Mouse (Mus musculus): ENCODE data around the gene Blvra. TPM values are rescaled to one million over a fixed set of nuclear protein-coding genes. Genes with fewer than 3 reads are reported as not detected.

Blvra gene
- total and polyA plus RNA-seq, 3 experiments: 18.7 to 23.7 TPM; not detected in 1

GRCm38 (mm10) chr2:127142577-127143157 lies 72.2 kb downstream of the Blvra start (continued):
- TF ChIP-seq UBTF (IDR thresholded peaks at IDR 0.05; ENCODE audit: borderline replicate concordance, insufficient read depth, low read depth, low read length): no peak

DNA sequence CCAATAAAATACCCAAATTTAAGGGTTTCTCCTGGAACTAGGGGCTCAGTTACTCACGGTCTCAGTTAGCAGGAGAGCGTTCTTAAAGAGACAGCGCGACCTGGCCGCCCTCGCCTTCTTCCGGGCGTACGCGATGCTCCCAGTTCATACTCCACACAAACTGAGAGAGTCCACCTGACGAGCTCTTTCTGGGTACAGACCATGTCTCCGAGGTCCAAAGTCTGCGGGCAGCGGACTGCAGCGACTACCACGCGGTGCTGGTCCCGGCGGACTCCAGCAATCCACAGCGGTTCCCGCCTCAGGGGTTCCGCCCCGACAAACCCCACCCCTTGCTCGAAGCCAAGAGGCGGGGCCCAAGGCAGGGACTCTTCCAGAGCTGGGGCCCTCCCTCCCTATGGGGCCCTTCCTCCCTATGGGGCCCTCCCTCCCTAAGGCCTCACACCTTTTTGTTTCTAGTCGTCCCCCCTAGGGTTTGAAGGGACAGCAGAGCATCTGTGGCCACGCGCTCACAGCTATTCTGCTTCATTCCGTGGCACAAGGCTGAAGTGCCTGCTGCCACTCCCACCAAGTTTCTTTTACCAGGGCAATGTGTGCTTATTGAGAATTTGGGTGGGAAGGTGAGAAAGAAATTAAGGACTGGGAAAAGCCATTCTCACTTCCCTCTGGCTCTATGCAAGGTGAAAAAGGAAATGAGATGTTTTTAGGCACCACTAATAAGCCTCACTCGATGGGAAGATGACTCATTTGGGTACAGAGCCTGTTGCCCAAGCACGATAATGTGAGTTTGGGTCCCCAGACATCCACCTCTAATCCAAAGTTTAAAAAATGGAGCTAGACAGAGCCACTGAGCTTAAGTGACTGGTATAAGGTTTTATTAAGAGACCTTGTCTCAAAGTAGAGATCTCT lies 72.9 kb downstream of the Blvra start, which contains the start of gene Itpripl1:
Gene Itpripl1 (minus strand): TSS at position 285 of the 906 bp plus-strand sequence.
- peaks cover 0 to 6% of the 10 kb centered on the region in 2 experiments; a peak in 2 of 4 replicates for H3K36me3 ChIP-seq (ENCODE audit: control insufficient read depth in 1 of 2, insufficient read depth in 2 of 2, low read length in 2 of 2)
- peak within 1 kb of the TSS; percentile 33 for H3K27ac ChIP-seq (ENCODE audit: control insufficient read depth, low read depth, low read length)
- H3K9me3 ChIP-seq (replicated peaks; ENCODE audit: insufficient read depth, low read length): no peaks in the 10 kb centered on the region
- peak within 1 kb of the TSS; percentile 78 to 83 for H3K4me3 ChIP-seq (ENCODE audit: control insufficient read depth in 1 of 2, insufficient read depth in 1 of 2, low read depth in 2 of 2, low read length in 2 of 2)
- peaks cover 2 to 18% of the 10 kb centered on the region in 2 experiments; a peak in 3 of 4 replicates for H3K4me1 ChIP-seq (ENCODE audit: control insufficient read depth in 1 of 2, insufficient read depth in 2 of 2, low read length in 2 of 2)
- H3K27me3 ChIP-seq (ENCODE audit: control insufficient read depth in 1 of 2, insufficient read depth in 2 of 2, low read length in 2 of 2): no peaks in the 10 kb centered on the region
- H3K79me2 ChIP-seq (ENCODE audit: control insufficient read depth, insufficient read depth, low read length, poor library complexity): peaks cover 14% of the 10 kb centered on the region
- peak; percentile 91 for DNase-seq (ENCODE audit: low read depth, low spot score)
- peak within 1 kb of the TSS; percentile 88 for H3K9ac ChIP-seq (ENCODE audit: control insufficient read depth, low read depth, low read length, poor library complexity, severe bottlenecking)
- no peak for TF ChIP-seq NRF1 (IDR thresholded peaks at IDR 0.05; ENCODE audit: insufficient read depth, low read depth, low read length, poor library complexity, severe bottlenecking)
- no peak for TF ChIP-seq ZC3H11A (IDR thresholded peaks at IDR 0.05; ENCODE audit: low read depth, low read length)
- TF ChIP-seq RAD21 (IDR thresholded peaks at IDR 0.05; ENCODE audit: low read depth, low read length): no peak
- no peak for TF ChIP-seq ZKSCAN1 (IDR thresholded peaks at IDR 0.05; ENCODE audit: low read depth, low read length)
- peak; percentile 73; the same call in 1 of the 2 replicates for TF ChIP-seq POLR2AphosphoS2 (IDR thresholded peaks at IDR 0.05; ENCODE audit: low read length)
- TF ChIP-seq RCOR1 (IDR thresholded peaks at IDR 0.05; ENCODE audit: low read depth, low read length): no peak
- TF ChIP-seq CTCF (IDR thresholded peaks at IDR 0.05 in 2 of 3, conservative IDR thresholded peaks at IDR 0.05 in 1 of 3; ENCODE audit: control insufficient read depth in 1 of 3, insufficient read depth in 1 of 3, low read depth in 2 of 3, low read length in 3 of 3, poor library complexity in 1 of 3, severe bottlenecking in 1 of 3): no peak
- no peak for TF ChIP-seq JUND (IDR thresholded peaks at IDR 0.05; ENCODE audit: low read depth, low read length)
- TF ChIP-seq TCF12 (IDR thresholded peaks at IDR 0.05; ENCODE audit: low read depth, low read length): peak; percentile 38; the same call in 1 of the 2 replicates
- TF ChIP-seq E2F4 (IDR thresholded peaks at IDR 0.05; ENCODE audit: borderline replicate concordance, low read depth, low read length): no peak; the same call in 1 of the 2 replicates
- peak; percentile 84 for TF ChIP-seq NELFE (IDR thresholded peaks at IDR 0.05; ENCODE audit: low read depth, low read length)
- TF ChIP-seq MYB (IDR thresholded peaks at IDR 0.05; ENCODE audit: low read depth, low read length): no peak
- TF ChIP-seq EP300 (IDR thresholded peaks at IDR 0.05; ENCODE audit: low read depth in 1 of 2, low read length in 2 of 2): no peak
- no peak for TF ChIP-seq ZNF384 (IDR thresholded peaks at IDR 0.05; ENCODE audit: low read depth, low read length)
- TF ChIP-seq GABPA (IDR thresholded peaks at IDR 0.05; ENCODE audit: low read depth, low read length): no peak
- peak; percentile 71; the same call in 1 of the 2 replicates for TF ChIP-seq MYC (IDR thresholded peaks at IDR 0.05; ENCODE audit: low read depth, low read length)
- TF ChIP-seq MAFK (IDR thresholded peaks at IDR 0.05; ENCODE audit: borderline replicate concordance, low read depth, low read length): no peak
- TF ChIP-seq USF1 (IDR thresholded peaks at IDR 0.05; ENCODE audit: low read depth, low read length): no peak
- 0 out of 2 replicates have a peak, but pooled peaks have one; percentile 30 for TF ChIP-seq TBP (IDR thresholded peaks at IDR 0.05; ENCODE audit: low read depth, low read length)
- peak; percentile 92 for TF ChIP-seq MXI1 (IDR thresholded peaks at IDR 0.05; ENCODE audit: low read depth, low read length)
- no peak for TF ChIP-seq KAT2A (conservative IDR thresholded peaks at IDR 0.05; ENCODE audit: low read depth, low read length)
- no peak for TF ChIP-seq UBTF (IDR thresholded peaks at IDR 0.05; ENCODE audit: borderline replicate concordance, insufficient read depth, low read depth, low read length)
- TF ChIP-seq BHLHE40 (IDR thresholded peaks at IDR 0.05; ENCODE audit: borderline replicate concordance, low read depth, low read length): no peak
- TF ChIP-seq CHD2 (IDR thresholded peaks at IDR 0.05; ENCODE audit: low read length): no peak
- TF ChIP-seq CHD1 (IDR thresholded peaks at IDR 0.05; ENCODE audit: low read depth, low read length): no peak
- TF ChIP-seq MAX (IDR thresholded peaks at IDR 0.05; ENCODE audit: low read length): peak; percentile 82
- TF ChIP-seq SIN3A (IDR thresholded peaks at IDR 0.05; ENCODE audit: low read length): peak; percentile 90
- no peak for TF ChIP-seq SMC3 (IDR thresholded peaks at IDR 0.05; ENCODE audit: low read depth, low read length)
- TF ChIP-seq POLR2A (IDR thresholded peaks at IDR 0.05; ENCODE audit: control insufficient read depth in 1 of 2, insufficient read depth in 1 of 2, low read depth in 1 of 2, low read length in 2 of 2, poor library complexity in 1 of 2): peak; percentile 79 to 93
- peak; percentile 50; the same call in 1 of the 2 replicates for TF ChIP-seq HCFC1 (IDR thresholded peaks at IDR 0.05; ENCODE audit: low read depth, low read length)
- TF ChIP-seq ETS1 (IDR thresholded peaks at IDR 0.05; ENCODE audit: low read depth, low read length): 0 out of 2 replicates have a peak, but pooled peaks have one; percentile 21
- TF ChIP-seq USF2 (IDR thresholded peaks at IDR 0.05; ENCODE audit: borderline replicate concordance in 1 of 2, insufficient read depth in 1 of 2, low read depth in 1 of 2, low read length in 2 of 2): no peak
